Mouse (Mus musculus) cerebellum, adult 2 months (tissue): ENCODE data around the gene Olfml2a.

ENCODE experiments used
- CTCF ChIP-seq: fragments of 200-500 bp; IDR thresholded peaks from 2 replicates; pipeline ENCODE4 v1.5.1; 2011; ENCODE audit warnings: low read depth, mild to moderate bottlenecking, control low read depth, low read length, moderate library complexity, borderline replicate concordance; ENCODE audit not compliant: insufficient read depth
- POLR2A ChIP-seq: fragments of 200-500 bp; IDR thresholded peaks from 2 replicates; pipeline ENCODE4 v1.6.1; 2011; ENCODE audit warnings: low read length, control low read depth, borderline replicate concordance; ENCODE audit not compliant: insufficient read depth

GRCm38 (mm10) chr2:38927115-38927979 is 4.4 kb upstream of the Olfml2a start, which contains the start of gene Nr6a1:
- TF ChIP-seq POLR2A (no peak), CTCF (peak; percentile 73)
